Mouse (Mus musculus) adipocyte (in vitro differentiated cells): ENCODE data around the gene Prss38.

Source experiments
- DNase-seq: peaks from one replicate; pipeline ENCODE4 v3.0.0-alpha.2; 2016; ENCODE audit warnings: low spot score

The Prss38 gene

GRCm38 (mm10) chr11:59375475-59375874, at the start of gene Prss38:
TSS of gene Prss38 (minus strand) at chr11:59375657.
- DNase-seq: no peak

GRCm38 (mm10) chr11:59423010-59423588, 47.6 kb upstream of the Prss38 start:
- DNase-seq: no peak

GRCm38 (mm10) chr11:59421967-59422366, 46.5 kb upstream of the Prss38 start:
- DNase-seq: no peak

- DNase-seq: no peak
These were observed 46.0 kb upstream of the Prss38 start for GRCm38 (mm10) chr11:59421436-59421835.

GRCm38 (mm10) chr11:59418708-59419107, 43.3 kb upstream of the Prss38 start:
- no peak for DNase-seq

GRCm38 (mm10) chr11:59412999-59413863, 37.8 kb upstream of the Prss38 start:
- no peak for DNase-seq

GRCm38 (mm10) chr11:59412058-59412457, 36.6 kb upstream of the Prss38 start:
- DNase-seq: no peak

GRCm38 (mm10) chr11:59410851-59411250, 35.4 kb upstream of the Prss38 start:
- DNase-seq: no peak

- no peak for DNase-seq
These were observed 30.3 kb upstream of the Prss38 start for GRCm38 (mm10) chr11:59405761-59406160.

GRCm38 (mm10) chr11:59400876-59401275, 25.4 kb upstream of the Prss38 start:
- no peak for DNase-seq

- DNase-seq: no peak
These were observed 24.4 kb upstream of the Prss38 start for GRCm38 (mm10) chr11:59399830-59400229.

- no peak for DNase-seq
These were observed 22.3 kb upstream of the Prss38 start for GRCm38 (mm10) chr11:59397536-59398371.

- no peak for DNase-seq
These were observed 19.0 kb upstream of the Prss38 start for GRCm38 (mm10) chr11:59394451-59394850.

- DNase-seq: peak; percentile 16
These were observed 18.1 kb upstream of the Prss38 start for GRCm38 (mm10) chr11:59393591-59393990.

- DNase-seq: no peak
These were observed 16.8 kb upstream of the Prss38 start for GRCm38 (mm10) chr11:59392300-59392699.

- no peak for DNase-seq
These were observed 15.0 kb upstream of the Prss38 start for GRCm38 (mm10) chr11:59390470-59390869.

- no peak for DNase-seq
These were observed 14.2 kb upstream of the Prss38 start for GRCm38 (mm10) chr11:59389617-59390016.

- DNase-seq: no peak
These were observed 13.3 kb upstream of the Prss38 start for GRCm38 (mm10) chr11:59388806-59389205.

GRCm38 (mm10) chr11:59387471-59387870, 12.0 kb upstream of the Prss38 start:
- no peak for DNase-seq

GRCm38 (mm10) chr11:59385123-59385522, 9.7 kb upstream of the Prss38 start:
- DNase-seq: no peak

- DNase-seq: no peak
These were observed 9.0 kb upstream of the Prss38 start for GRCm38 (mm10) chr11:59384441-59384959.

GRCm38 (mm10) chr11:59379547-59379946, 4.1 kb upstream of the Prss38 start:
- DNase-seq: no peak
